Mouse (Mus musculus) lung, postnatal 14 days (tissue): ENCODE data around the gene Pitpnb.

Source experiments
- DNase-seq: peaks from one replicate; pipeline ENCODE4 v3.0.0; 2021

The Pitpnb gene

DNA sequence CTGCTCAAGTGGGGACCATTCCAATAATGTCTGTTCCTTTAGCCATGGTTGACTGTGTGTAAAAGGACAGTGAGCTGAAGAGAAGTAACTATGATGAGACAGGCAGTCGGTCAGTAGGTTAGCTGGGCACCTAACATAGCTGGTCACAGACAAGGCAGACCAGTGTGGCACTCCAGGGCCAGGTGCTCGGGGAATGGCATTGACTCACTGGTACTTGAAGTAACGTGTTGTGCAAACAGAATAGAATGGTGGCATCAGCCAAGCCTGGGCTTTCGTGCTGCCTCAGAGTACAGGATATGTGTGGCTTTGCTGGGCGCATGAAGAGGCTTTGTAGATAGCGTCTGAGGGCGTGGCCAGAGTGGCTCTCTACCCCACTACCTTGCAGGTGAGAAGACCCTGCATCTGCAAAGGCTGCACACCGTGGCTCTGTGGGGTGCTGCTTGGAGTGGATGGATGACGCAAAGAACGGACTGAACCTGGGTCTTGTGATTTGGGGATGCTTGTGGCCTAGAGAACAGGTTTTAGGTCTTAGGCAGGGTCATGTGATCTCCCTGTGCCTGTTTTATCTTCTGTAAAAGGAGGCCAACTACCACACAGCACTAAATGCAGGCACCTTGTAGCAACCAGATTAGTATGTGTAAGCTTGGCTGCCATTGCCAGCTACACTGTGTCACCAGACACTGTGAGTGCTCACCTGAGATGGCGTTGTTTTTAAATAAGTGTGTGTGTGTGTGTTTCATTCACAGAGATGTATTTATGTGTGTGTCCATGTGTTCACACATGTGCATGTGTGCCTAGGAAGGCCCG, 26.5 kb downstream of the Pitpnb start:
- peak; percentile 20 for DNase-seq

DNA sequence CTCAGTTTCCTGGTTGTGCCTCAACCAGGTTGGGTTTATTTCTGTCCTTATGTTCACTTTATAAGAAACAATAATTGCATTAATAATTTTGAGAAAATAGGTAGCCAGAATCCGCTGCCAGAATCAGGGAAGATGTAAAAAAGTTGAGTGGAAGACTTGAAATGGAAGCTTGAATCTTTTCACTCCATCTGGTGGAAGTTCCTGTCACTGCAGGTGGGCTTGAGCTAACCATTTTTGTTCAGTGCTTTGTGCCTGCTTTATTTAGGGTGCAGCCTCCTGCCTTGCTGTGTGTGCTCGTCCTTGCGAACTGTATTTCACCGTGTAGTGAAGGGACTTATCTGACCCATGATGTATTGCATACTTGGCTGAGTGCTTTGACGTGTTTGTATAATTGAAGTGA, 30.0 kb downstream of the Pitpnb start:
- no peak for DNase-seq

GRCm38 (mm10) chr5:111361058-111361457, 30.5 kb downstream of the Pitpnb start:
- no peak for DNase-seq

- DNase-seq: no peak
Measured at GRCm38 (mm10) chr5:111361846-111362245, 31.3 kb downstream of the Pitpnb start.

- DNase-seq: no peak
Measured at GRCm38 (mm10) chr5:111363446-111364062, 33.0 kb downstream of the Pitpnb start.

GRCm38 (mm10) chr5:111364533-111364932, 34.0 kb downstream of the Pitpnb start:
- DNase-seq: peak; percentile 72

DNA sequence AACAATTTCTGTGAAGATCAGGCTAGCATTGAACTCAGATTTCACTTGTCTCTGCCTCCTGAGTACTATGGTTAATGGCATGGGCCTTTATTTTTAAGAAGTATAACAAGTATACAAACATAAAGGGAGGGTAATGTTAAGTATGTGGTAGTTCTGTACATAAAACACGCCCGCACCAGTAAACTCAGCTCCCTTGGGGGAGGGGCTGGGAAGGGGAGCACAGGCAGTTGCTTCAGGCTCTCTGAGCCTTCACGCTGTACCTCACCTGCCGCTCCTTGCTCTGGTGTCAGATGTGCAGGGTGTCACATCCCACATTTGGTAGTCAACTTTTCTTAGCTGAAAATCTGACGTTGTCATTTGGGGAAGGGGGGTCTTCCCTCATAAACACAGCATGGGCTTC, 35.6 kb downstream of the Pitpnb start:
- no peak for DNase-seq

- no peak for DNase-seq
Measured at GRCm38 (mm10) chr5:111367937-111368517, 37.5 kb downstream of the Pitpnb start.

- no peak for DNase-seq
Measured at GRCm38 (mm10) chr5:111368576-111368975, 38.0 kb downstream of the Pitpnb start.

DNA sequence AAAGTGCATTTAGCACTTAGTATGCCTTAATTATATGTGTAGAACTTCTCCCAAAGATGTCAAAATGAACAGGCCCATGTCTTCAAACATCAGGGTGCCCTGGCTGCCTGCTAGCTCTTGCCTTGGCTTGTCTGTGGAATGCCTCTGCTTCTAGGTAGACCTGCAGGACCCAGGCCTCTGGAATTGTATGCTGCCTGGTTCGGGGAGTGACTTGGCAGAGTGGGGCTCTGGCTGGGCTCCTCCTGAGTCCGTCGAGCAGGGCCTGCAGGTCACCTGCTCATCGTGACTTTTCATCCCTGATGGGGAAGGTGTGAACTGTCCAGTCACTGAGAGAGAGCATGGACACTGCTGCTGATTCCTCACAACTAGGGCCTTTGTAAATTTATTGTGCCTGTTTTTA, 45.1 kb downstream of the Pitpnb start:
- no peak for DNase-seq

DNA sequence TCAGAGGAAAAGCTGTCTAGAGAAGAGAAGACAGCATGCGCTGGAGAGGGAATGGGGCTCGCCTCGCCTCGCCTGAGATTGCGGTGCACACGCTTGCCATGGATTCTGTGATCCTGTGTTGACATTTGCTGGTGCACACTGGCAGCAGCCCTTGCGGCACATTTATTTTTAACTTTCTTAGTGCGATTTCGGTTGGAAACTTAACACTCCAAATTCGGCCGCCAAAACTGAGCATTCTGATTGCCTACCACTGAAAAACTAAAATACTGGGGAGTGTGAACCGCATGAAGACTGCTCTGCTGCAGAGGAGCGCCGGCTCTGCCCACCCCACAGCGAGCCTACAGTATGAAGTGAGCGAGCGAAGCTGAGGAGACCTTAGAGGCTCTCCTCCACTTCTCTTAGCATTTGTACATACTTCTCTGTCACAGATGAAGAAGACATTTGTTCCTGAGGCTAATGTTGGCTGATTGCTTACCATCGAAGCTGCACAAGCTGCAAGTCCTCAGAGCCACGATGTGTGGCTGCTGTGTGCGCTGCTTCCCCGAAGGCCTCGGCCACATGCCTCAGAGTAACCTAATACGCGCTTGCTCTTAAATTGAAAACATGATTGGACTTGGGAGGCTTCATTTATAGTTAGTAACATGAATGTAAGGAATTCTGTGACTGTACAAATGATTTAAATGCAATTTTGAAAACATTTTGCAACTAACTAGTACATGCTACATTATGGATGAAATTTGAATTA, 45.9 kb downstream of the Pitpnb start:
- no peak for DNase-seq

DNA sequence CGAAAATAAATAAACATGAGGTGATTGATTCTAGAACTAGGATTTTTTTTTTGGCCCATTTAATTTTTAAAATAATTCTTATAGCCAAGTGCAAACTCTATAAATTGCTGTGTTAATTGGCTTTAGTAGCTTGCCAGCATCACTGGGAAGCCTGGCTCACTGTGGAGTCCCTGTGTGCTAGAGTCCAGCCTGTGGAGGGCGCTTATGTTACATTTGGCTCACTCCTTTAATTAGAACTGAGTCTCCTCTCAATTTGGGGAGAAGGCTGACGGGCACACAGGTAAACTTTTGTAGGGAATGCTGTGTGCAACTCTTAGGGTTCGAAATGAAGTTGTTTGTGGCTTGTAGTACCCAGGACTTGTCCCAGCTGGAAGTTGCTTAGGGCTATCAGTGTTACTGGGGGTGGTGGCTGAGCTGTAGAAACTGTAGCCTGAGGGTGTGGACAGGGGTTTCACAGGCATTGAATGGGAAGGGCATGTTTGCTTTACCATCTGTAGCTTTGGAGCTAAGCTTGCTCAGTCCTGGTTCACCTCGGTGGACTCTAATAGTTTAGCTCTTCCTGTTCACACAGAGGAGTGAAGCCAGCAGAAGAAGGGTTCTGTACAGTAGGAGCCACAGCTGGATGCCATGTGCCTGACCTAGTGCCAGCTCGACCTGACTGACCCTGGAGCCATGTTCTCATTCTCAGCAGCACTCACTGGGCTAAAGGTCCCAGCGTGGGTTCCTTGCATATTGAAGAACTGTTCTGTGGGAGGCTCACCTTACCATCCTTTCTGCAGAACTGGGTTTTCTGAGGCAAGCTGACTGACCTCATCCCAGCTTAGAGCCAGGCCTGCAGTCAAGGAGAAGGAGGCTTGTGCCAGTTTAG, 47.8 kb downstream of the Pitpnb start:
- no peak for DNase-seq

DNA sequence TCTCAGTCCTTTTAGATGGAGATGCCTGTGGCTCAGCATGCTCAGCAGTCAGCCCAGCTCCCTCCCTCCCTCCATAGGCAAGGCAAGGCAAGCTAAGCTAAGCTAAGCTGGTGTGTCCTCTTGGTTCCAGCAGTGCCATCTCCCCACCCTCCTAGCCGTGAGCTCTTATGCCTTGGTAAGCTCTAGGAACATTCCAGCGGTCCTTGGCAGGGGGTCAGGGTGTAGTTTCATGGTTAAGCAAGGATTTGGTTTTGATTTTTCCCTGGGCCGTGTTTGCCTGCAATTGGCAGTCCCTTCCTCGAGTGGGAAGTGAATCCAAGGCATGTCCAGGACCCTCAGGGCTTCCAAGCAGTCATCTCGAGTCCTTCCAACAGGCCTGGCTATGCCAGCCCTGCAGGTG, 52.8 kb downstream of the Pitpnb start:
- DNase-seq: no peak

DNA sequence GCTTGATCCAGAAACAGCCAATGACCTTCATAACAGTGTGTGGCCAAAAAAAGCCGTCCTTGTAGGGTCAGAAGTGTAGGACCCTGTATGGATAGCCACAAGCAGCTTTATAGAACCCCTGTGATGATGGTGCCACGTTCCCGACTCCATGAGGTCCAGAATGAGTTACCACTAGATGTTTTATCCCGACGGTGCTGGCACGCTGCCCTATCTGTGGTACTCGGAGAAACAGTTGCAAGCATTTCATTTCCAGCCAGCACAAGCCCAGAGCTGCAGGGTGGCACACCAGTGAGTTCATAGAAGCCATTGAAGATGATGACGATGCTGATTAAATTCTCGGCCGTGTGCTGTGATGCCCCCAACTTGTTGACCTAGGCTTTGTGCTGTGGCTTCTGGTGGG, 60.3 kb downstream of the Pitpnb start:
- DNase-seq: no peak

GRCm38 (mm10) chr5:111391485-111391884, 60.9 kb downstream of the Pitpnb start:
- no peak for DNase-seq

GRCm38 (mm10) chr5:111393346-111394197, 63.0 kb downstream of the Pitpnb start:
- DNase-seq: peak; percentile 75

- DNase-seq: no peak
Measured at GRCm38 (mm10) chr5:111394198-111395053, 63.9 kb downstream of the Pitpnb start.

DNA sequence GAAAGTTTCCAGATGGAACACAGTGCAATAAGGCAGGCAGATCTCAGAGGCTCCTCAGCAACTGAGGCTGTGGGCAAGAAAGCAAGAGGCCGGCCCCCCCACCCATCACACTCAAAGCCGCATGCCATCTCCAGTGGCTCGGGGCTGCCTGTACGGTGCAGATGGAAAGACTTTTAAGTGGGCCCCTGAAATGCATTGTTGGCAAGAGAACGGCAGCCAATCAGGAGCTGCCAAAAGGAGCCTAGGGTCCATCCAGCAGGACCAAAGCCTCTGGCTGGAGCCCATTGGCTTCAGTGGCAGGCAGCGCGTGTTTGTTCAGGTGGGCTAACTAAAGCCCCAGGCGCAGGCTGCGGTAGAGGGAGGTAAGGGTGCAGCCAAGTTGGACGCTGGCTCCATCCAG, 65.2 kb downstream of the Pitpnb start:
- no peak for DNase-seq

- no peak for DNase-seq
Measured at GRCm38 (mm10) chr5:111396199-111396598, 65.6 kb downstream of the Pitpnb start.

GRCm38 (mm10) chr5:111398471-111398870, 67.9 kb downstream of the Pitpnb start:
- DNase-seq: no peak

DNA sequence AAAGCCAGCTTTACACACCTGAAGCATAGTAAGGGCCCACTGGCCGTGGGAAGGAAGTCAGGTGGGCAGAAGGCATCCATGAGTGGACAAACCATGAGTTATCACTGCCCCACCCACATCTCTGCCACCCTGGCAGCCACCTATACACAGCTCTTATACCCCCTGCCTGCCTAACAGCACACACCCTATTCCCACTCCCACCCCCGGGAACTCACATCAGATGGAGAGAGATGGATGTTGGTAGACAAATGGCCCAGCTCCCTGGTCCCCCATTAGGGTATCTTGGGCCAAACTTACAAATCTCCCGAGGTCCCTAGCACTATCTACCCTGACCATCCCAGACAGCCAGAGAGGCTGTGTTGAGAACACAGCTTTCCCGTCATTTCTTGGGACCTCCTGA, 68.7 kb downstream of the Pitpnb start:
- no peak for DNase-seq
